Mouse (Mus musculus): Measurements from ENCODE around the gene Dguok. TPM values are rescaled to one million over a fixed set of nuclear protein-coding genes. Genes with fewer than 3 reads are reported as not detected.
A peak's percentile ranks its signal among the peaks of the same experiment; 100 is the strongest.

Dguok gene
- polyA plus RNA-seq, 1 experiment from 2014 or later = 76.5 TPM

DNA sequence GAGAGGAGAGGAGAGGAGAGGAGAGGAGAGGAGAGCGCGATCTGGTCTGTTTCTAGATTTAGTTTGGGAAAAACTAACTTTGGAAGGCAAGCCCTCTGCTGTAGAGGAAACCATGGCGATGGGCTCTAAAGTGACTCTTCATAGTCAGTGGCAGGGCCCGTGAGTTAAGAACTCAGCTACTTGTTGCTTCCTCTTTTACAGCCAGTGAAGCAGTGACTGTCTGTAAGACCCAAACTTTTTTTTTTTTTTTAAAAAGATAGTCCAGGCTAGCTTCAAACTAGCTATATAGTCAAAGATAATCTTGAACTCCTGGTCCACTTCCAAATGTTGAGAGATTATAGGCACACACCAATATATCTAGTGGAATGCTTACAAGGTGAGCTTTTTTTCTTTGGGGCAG is 70.2 kb downstream of the Dguok start:
- Histone ChIP-seq H3K27me3 (ENCODE audit: control insufficient read depth, insufficient read depth, low read length) (no peaks in the 10 kb centered on the region), H3K9ac (replicated peaks; ENCODE audit: low read depth, low read length) (no peak overlapping the region), H3K36me3 (ENCODE audit: control insufficient read depth, insufficient read depth, low read length) (no peaks in the 10 kb centered on the region; the same call in 1 of the 2 replicates), H3K9me3 (ENCODE audit: control insufficient read depth, low read length) (no peaks in the 10 kb centered on the region), H3K4me2 (ENCODE audit: low read depth, low read length) (no peak overlapping the region), H3K27ac (ENCODE audit: low read depth, low read length) (no peak overlapping the region), H3K4me1 (ENCODE audit: control insufficient read depth, insufficient read depth, low read length) (peaks cover 53% of the 10 kb centered on the region), H3K4me3 (ENCODE audit: low read depth, low read length) (no peak overlapping the region)
- ATAC-seq (ENCODE audit: low read depth) = no peak
- WGBS = 71% methylated on average over 4 of the region's 4 CpGs

DNA sequence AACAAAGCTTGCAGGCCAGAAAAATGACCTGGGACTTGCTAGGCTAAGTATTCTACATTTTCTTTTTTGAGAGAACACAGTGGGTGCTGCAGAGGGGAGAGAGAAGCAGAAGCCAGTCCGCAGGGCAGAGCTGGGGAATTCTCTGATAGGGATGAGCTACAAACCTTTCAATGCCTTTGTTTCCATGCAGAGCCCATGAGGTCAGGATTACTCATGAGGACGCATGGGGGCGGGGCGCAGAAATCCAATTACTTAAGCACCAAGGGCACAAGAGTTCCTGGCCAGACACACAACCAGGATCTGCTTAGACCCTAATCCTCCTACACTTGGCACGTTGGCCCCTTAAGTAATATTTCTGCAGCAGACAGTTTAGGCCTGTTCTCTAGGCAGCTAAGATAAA is 71.6 kb downstream of the Dguok start:
- Histone ChIP-seq H3K9me3 (ENCODE audit: control insufficient read depth, low read length) (no peaks in the 10 kb centered on the region), H3K4me1 (ENCODE audit: control insufficient read depth, insufficient read depth, low read length) (peaks cover 49% of the 10 kb centered on the region), H3K27me3 (ENCODE audit: control insufficient read depth, insufficient read depth, low read length) (no peaks in the 10 kb centered on the region), H3K4me2 (ENCODE audit: low read depth, low read length) (no peak overlapping the region), H3K27ac (ENCODE audit: low read depth, low read length) (peak overlapping the region; percentile 57; the same call in 1 of the 2 replicates), H3K36me3 (ENCODE audit: control insufficient read depth, insufficient read depth, low read length) (no peaks in the 10 kb centered on the region; the same call in 1 of the 2 replicates), H3K4me3 (ENCODE audit: low read depth, low read length) (no peak overlapping the region), H3K9ac (replicated peaks; ENCODE audit: low read depth, low read length) (no peak overlapping the region; the same call in 1 of the 2 replicates)
- no peak for ATAC-seq (ENCODE audit: low read depth)
- WGBS = 42% methylated on average over 5 of the region's 5 CpGs

DNA sequence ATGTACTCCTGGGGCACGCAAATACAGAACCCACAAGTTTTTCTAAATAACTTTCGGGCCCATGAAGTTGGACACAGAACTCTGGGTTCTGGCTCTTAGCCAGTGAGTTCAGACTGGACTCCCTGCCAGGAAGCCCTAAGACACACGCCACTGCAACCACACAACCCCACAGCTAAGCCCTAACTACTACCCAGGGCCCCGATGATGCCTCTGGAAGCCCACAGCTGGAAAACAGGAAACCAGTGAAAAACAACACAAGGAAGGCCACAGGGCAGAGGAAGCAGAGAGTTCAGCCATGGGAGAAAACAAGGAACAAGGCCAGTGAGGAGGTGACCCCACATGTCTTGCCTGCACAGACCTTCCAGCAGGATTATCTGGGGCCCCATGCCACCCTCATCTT is 73.2 kb downstream of the Dguok start:
- Histone ChIP-seq H3K9ac (replicated peaks; ENCODE audit: low read depth, low read length) (no peak overlapping the region), H3K4me1 (ENCODE audit: control insufficient read depth, insufficient read depth, low read length) (peaks cover 36% of the 10 kb centered on the region), H3K36me3 (ENCODE audit: control insufficient read depth, insufficient read depth, low read length) (no peaks in the 10 kb centered on the region; the same call in 1 of the 2 replicates), H3K27ac (ENCODE audit: low read depth, low read length) (no peak overlapping the region), H3K27me3 (ENCODE audit: control insufficient read depth, insufficient read depth, low read length) (no peaks in the 10 kb centered on the region), H3K4me2 (ENCODE audit: low read depth, low read length) (no peak overlapping the region), H3K9me3 (ENCODE audit: control insufficient read depth, low read length) (no peaks in the 10 kb centered on the region), H3K4me3 (ENCODE audit: low read depth, low read length) (no peak overlapping the region)
- no peak for ATAC-seq (ENCODE audit: low read depth)
- 75% methylated on average over 4 of the region's 4 CpGs for WGBS

DNA sequence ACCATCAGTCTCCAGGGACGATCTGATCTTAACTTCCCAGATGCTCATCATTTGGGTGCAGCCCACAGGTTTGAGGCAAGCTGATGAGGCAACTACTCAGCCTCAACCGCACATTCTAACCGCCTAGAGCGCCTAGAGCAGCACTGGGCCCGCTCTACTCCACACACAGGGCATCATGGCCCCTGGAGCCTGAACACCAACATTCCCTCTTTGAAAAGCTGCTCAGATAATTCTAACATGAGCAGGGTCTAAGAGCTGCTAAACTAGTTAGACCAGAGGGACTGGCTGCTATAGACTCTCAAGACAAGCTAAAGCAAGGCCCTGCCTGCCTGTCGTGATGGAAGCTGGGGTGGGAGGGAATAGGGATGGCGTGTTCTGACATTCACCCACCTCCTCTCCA is 73.8 kb downstream of the Dguok start:
- H3K36me3 ChIP-seq (ENCODE audit: control insufficient read depth, insufficient read depth, low read length) = no peaks in the 10 kb centered on the region; the same call in 1 of the 2 replicates
- no peak overlapping the region for H3K27ac ChIP-seq (ENCODE audit: low read depth, low read length)
- no peaks in the 10 kb centered on the region for H3K9me3 ChIP-seq (ENCODE audit: control insufficient read depth, low read length)
- no peak for ATAC-seq (ENCODE audit: low read depth)
- H3K27me3 ChIP-seq (ENCODE audit: control insufficient read depth, insufficient read depth, low read length) = no peaks in the 10 kb centered on the region
- no peak overlapping the region for H3K4me3 ChIP-seq (ENCODE audit: low read depth, low read length)
- peaks cover 36% of the 10 kb centered on the region for H3K4me1 ChIP-seq (ENCODE audit: control insufficient read depth, insufficient read depth, low read length)
- WGBS = 86% methylated on average over 7 of the region's 7 CpGs
- H3K9ac ChIP-seq (replicated peaks; ENCODE audit: low read depth, low read length) = no peak overlapping the region
- no peak overlapping the region for H3K4me2 ChIP-seq (ENCODE audit: low read depth, low read length)

Other genes starting within 250 kb of the Dguok start
- 28.7 and 30.7 TPM in 2 replicates for gene Mthfd2, start 181.1 kb downstream of the Dguok start, polyA plus RNA-seq (2014; fragmentation: Nextera tagmentation; extraction: Ambion mirVana)
- 22.3 and 32.2 TPM in 2 replicates for gene Mob1a, start 181.0 kb downstream of the Dguok start, polyA plus RNA-seq (2014; fragmentation: Nextera tagmentation; extraction: Ambion mirVana)
- gene Bola3, start 157.8 kb downstream of the Dguok start, polyA plus RNA-seq (2014; fragmentation: Nextera tagmentation; extraction: Ambion mirVana) = 57.3 and 57.5 TPM in 2 replicates
- 47.7 and 67.0 TPM in 2 replicates for gene Tet3, start 47.9 kb downstream of the Dguok start, polyA plus RNA-seq (2014; fragmentation: Nextera tagmentation; extraction: Ambion mirVana)
- gene Actg2, start 29.3 kb upstream of the Dguok start, polyA plus RNA-seq (2014; fragmentation: Nextera tagmentation; extraction: Ambion mirVana) = 0.80 and 1.1 TPM in 2 replicates
- 61.0 and 70.1 TPM in 2 replicates for gene Stambp, start 65.8 kb upstream of the Dguok start, polyA plus RNA-seq (2014; fragmentation: Nextera tagmentation; extraction: Ambion mirVana)
- gene Clec4f, start 149.2 kb upstream of the Dguok start, polyA plus RNA-seq (2014; fragmentation: Nextera tagmentation; extraction: Ambion mirVana) = 0.08 TPM in 1 of 2 replicates, not detected in the other
- gene Cd207, start 170.9 kb upstream of the Dguok start, polyA plus RNA-seq (2014; fragmentation: Nextera tagmentation; extraction: Ambion mirVana) = not detected in 2 replicates
- not detected in 2 replicates for gene Vax2, start 204.3 kb upstream of the Dguok start, polyA plus RNA-seq (2014; fragmentation: Nextera tagmentation; extraction: Ambion mirVana)
- gene Atp6v1b1, start 236.0 kb upstream of the Dguok start, polyA plus RNA-seq (2014; fragmentation: Nextera tagmentation; extraction: Ambion mirVana) = not detected in 2 replicates

All from neural tube, embryonic 14.5 days (tissue).